Mouse (Mus musculus): ENCODE results near the gene Prrg4. TPM values are rescaled to one million over a fixed set of nuclear protein-coding genes. Genes with fewer than 3 reads are reported as not detected.

Prrg4 gene
- polyA plus RNA-seq (2012; fragmentation: generic; extraction: Trizol), result not detected

GRCm38 (mm10) chr2:104849276-104849990 is at the start of gene Prrg4:
Prrg4 (minus strand) TSS chr2:104849876.

GRCm38 (mm10) chr2:104867282-104867855 is 17.7 kb upstream of the Prrg4 start, which contains the start of gene Ccdc73:
Ccdc73 (plus strand) TSS chr2:104867805.

GRCm38 (mm10) chr2:104816371-104816827 is 33.3 kb downstream of the Prrg4 start, which contains the start of gene Qser1:
Qser1 (minus strand) TSS chr2:104816760.

Other genes starting within 250 kb of the Prrg4 start
- gene Tcp11l1, start 137.7 kb downstream of the Prrg4 start, polyA plus RNA-seq (2012; fragmentation: generic; extraction: Trizol), result 1 to 10 TPM; 3.3 to 4.3 TPM
- not detected for gene Pin1rt1, start 133.5 kb downstream of the Prrg4 start, polyA plus RNA-seq (2012; fragmentation: generic; extraction: Trizol)
- under 1 TPM; 0.11 to 0.53 TPM for gene Depdc7, start 107.0 kb downstream of the Prrg4 start, polyA plus RNA-seq (2012; fragmentation: generic; extraction: Trizol)
- 1 to 10 TPM in 1 of 2 experiments, under 1 TPM in 1; 0.21 to 2.1 TPM for gene Qser1, start 33.1 kb downstream of the Prrg4 start, polyA plus RNA-seq (2012; fragmentation: generic; extraction: Trizol)
- under 1 TPM; 0.01 to 0.15 TPM for gene Ccdc73, start 17.9 kb upstream of the Prrg4 start, polyA plus RNA-seq (2012; fragmentation: generic; extraction: Trizol)
- gene Eif3m, start 167.2 kb upstream of the Prrg4 start, polyA plus RNA-seq (2012; fragmentation: generic; extraction: Trizol), result 10 to 100 TPM; 18.5 to 92.2 TPM
- not detected for gene Gm11060, start 242.1 kb upstream of the Prrg4 start, polyA plus RNA-seq (2012; fragmentation: generic; extraction: Trizol)

Data from C3H10T1/2 (cell line).